Mouse (Mus musculus) intestine, embryonic 16.5 days (tissue): ENCODE results near the gene Ociad2. TPM values are rescaled to one million over a fixed set of nuclear protein-coding genes. Genes with fewer than 3 reads are reported as not detected.

ENCODE experiments used
- ATAC-seq: fragments of 200-750 bp; cut with Nextera tagmentation; 2 replicates; pipeline ENCODE4 v1.8.0; 2017; ENCODE audit warnings: moderate TSS enrichment, moderate library complexity
- H3K27ac ChIP-seq: fragments of 300-500 bp; sonication (generic); 2 replicates; pipeline ENCODE4 v1.5.1; 2014; ENCODE audit warnings: mild to moderate bottlenecking, low read length
- H3K27me3 ChIP-seq: fragments of 300-500 bp; sonication (generic); replicated peaks from 2 replicates; pipeline ENCODE4 v1.6.1; 2014; ENCODE audit warnings: low read length, control low read depth, mixed read lengths; ENCODE audit not compliant: control insufficient read depth, insufficient read depth
- H3K36me3 ChIP-seq: fragments of 300-500 bp; sonication (generic); 2 replicates; pipeline ENCODE4 v1.6.1; 2014; ENCODE audit warnings: low read length, control low read depth; ENCODE audit not compliant: control insufficient read depth, insufficient read depth
- H3K4me1 ChIP-seq: fragments of 300-500 bp; sonication (generic); 2 replicates; pipeline ENCODE4 v1.6.1; 2014; ENCODE audit warnings: low read length, control low read depth, mixed read lengths; ENCODE audit not compliant: control insufficient read depth, insufficient read depth
- H3K4me2 ChIP-seq: fragments of 300-500 bp; sonication (generic); 2 replicates; pipeline ENCODE4 v1.6.1; 2014; ENCODE audit warnings: low read depth, low read length, control low read depth
- H3K4me3 ChIP-seq: fragments of 300-500 bp; sonication (generic); 2 replicates; pipeline ENCODE4 v1.5.1; 2014; ENCODE audit warnings: mild to moderate bottlenecking, low read length
- H3K9ac ChIP-seq: fragments of 300-500 bp; sonication (generic); 2 replicates; pipeline ENCODE4 v1.6.1; 2014; ENCODE audit warnings: low read depth, low read length
- H3K9me3 ChIP-seq: fragments of 300-500 bp; sonication (generic); 2 replicates; pipeline ENCODE4 v1.6.1; 2016; ENCODE audit warnings: low read length, control low read depth; ENCODE audit not compliant: control insufficient read depth
- WGBS: fragments of 180-500 bp; shearing (Covaris S2); extraction: QIAGEN DNeasy Blood & Tissue Kit; methylation state at CpG from one replicate; pipeline ENCODE4 v1.1.7; 2014; 5-methylcytosine and 5-hydroxymethylcytosine counted together
- polyA plus RNA-seq: library from polyadenylated mRNA; unstranded; fragments of >200 nt; fragmentation: Nextera tagmentation; extraction: Ambion mirVana; gene quantifications from 2 replicates; pipeline ENCODE4 v1.2.1, GENCODE M21; 2015

Ociad2 gene
- polyA plus RNA-seq, 1 experiment from 2014 or later = 273 TPM

DNA sequence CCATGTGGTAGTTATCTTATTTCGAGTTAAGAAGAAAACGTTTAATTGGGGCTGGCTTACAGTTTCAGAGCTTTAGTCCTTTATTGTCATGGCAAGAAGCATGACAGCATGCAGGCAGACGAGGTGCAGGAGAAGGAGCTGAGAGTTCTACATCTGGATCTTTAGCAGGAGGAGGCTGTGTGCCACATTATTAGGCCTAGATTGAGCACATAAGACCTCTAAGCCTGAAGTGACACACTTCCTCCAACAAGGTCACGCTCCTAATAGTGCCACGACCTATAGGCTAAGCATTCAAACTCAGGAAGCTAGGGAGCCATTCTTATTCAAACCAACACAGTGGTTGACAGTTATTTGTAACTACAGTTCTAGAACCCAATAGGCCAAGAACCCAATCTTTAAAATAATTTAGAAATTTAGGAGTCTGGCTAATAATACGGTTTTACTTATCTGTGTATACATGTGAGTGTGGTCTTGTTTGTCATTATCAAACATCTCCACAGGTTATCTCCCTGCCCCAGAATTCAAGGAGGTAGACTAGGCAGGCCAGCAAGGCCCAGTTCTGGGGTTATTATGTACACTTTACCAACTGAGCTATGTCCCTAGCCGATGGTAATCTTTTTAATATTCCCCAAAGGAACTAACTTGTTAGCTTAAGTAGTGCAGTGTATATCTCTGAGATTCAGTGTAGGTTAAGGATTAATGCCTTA, 39.1 kb downstream of the Ociad2 start:
- Histone ChIP-seq H3K9ac (no peak overlapping the region), H3K9me3 (no peaks in the 10 kb centered on the region), H3K4me3 (no peak overlapping the region), H3K36me3 (peaks cover 6% of the 10 kb centered on the region; the same call in 1 of the 2 replicates), H3K27me3 (no peaks in the 10 kb centered on the region), H3K4me1 (no peaks in the 10 kb centered on the region), H3K27ac (no peak overlapping the region), H3K4me2 (no peak overlapping the region)
- WGBS = 83% methylated on average over 7 of the region's 7 CpGs
- no peak for ATAC-seq

DNA sequence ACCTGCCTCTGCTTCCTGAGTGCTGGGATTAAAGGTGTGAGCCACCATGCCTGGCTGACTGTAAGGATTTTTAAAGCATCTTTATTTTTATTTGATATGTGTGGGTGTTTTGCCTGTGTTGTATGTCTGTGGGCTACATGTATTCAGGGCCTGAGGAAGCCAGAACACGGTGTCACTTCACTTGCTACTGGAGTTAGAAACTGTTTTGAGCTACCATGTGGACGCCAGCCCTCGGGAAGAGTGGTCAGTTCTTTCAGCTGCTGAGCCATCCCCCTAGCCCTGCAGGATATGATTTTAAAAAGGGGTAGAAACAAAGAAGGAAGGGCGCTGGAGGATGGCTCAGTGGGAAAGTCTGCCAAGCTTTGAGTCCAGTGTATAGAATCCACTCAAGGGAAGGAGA, 44.9 kb downstream of the Ociad2 start:
- Histone ChIP-seq H3K36me3 (peaks cover 6% of the 10 kb centered on the region), H3K4me3 (no peak overlapping the region), H3K27me3 (no peaks in the 10 kb centered on the region), H3K9ac (no peak overlapping the region), H3K27ac (no peak overlapping the region), H3K9me3 (no peaks in the 10 kb centered on the region), H3K4me1 (peaks cover 7% of the 10 kb centered on the region), H3K4me2 (no peak overlapping the region)
- WGBS = 89% methylated on average over 4 of the region's 4 CpGs
- ATAC-seq = no peak

DNA sequence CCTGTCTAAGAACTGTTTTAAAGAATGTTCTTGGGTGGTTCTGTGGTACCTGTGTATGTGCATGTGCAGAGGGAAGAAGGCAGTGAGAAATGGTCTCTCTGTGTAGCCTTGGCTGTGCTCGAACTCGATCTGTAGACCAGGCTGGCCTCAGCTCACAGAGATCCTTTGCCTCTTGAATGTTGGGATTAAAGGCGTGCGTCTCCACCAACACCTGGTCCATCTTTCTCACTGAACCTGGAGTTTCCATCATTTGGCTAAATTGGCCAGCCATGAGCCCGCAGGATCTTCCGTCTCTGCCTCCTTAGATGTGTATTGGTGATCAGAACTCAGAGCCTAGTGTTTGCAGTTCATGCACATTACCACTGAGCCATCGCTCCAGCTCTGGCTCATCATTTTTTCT, 45.8 kb downstream of the Ociad2 start:
- H3K4me2 ChIP-seq = no peak overlapping the region
- no peak overlapping the region for H3K4me3 ChIP-seq
- H3K27me3 ChIP-seq = no peaks in the 10 kb centered on the region
- no peak overlapping the region for H3K9ac ChIP-seq
- no peak overlapping the region for H3K27ac ChIP-seq
- no peak for ATAC-seq
- 94% methylated on average over 7 of the region's 7 CpGs for WGBS
- H3K4me1 ChIP-seq = peaks cover 7% of the 10 kb centered on the region
- no peaks in the 10 kb centered on the region for H3K9me3 ChIP-seq
- peaks cover 6% of the 10 kb centered on the region for H3K36me3 ChIP-seq

GRCm38 (mm10) chr5:73293458-73293827, 47.4 kb downstream of the Ociad2 start:
- Histone ChIP-seq H3K9me3 (no peaks in the 10 kb centered on the region), H3K36me3 (peaks cover 5% of the 10 kb centered on the region), H3K4me2 (peak overlapping the region; percentile 62), H3K27me3 (no peaks in the 10 kb centered on the region), H3K4me1 (peaks cover 7% of the 10 kb centered on the region), H3K4me3 (peak overlapping the region; percentile 81), H3K9ac (peak overlapping the region; percentile 94), H3K27ac (no peak overlapping the region)
- WGBS = 9% methylated on average over 8 of the region's 8 CpGs
- no peak for ATAC-seq

DNA sequence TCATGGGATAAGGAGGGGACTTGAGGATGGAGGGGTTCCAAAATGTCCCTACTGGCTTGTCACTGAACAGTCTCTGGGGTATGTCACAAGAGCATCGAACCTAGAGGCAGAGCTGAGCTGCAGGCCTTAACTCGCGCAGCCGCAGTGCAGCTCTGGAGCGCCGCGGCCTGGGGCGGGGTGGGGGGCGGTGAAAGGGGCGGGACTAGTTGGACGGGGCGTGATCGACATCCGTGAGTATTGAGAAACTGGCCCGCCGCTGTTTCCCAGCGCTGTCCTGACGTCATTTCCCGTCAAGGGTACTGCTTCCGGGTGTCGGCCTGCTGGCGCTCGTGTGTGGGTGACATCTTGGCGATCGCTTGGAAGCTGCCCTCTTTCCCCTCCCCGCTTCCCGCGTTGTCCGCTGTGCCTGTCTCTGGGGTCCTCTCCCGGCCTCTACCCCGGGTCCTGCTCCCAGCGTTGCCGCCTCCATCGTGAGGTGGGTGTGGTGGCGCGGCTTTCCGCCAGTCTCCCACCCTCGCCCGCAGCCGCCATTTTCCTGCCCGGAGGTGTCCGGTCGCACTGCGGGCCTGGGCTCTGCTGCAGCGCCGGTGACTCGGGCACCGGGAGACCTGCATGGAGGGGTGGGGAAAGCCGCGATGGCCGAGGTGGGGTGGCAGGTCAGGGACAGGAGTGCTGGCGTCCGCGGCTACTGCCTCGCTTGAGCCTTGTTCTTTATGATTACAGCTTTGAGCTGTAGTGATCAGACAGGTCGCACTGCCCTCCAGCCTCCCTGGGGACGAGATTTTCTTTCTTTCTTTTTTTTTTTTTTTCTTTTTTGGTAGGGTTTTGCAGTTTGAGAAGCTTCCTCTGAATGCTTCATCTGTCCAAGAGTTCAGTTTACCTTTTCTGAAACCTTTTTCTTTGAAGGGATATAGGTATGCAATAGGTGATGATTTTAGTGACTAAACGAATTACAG, 48.0 kb downstream of the Ociad2 start, which contains the start of gene Ociad1:
Gene Ociad1 (plus strand): TSS at position 283 of the 956 bp plus-strand sequence.
- Histone ChIP-seq H3K4me1 (peaks cover 7% of the 10 kb centered on the region), H3K9ac (peak within 1 kb of the TSS; percentile 94), H3K9me3 (no peaks in the 10 kb centered on the region), H3K27ac (peak within 1 kb of the TSS; percentile 91), H3K4me2 (peak within 1 kb of the TSS; percentile 62), H3K36me3 (peaks cover 4% of the 10 kb centered on the region), H3K27me3 (no peaks in the 10 kb centered on the region), H3K4me3 (peak within 1 kb of the TSS; percentile 81)
- WGBS = under 1% methylated on average over 58 of the region's 58 CpGs
- peak; percentile 99 for ATAC-seq

DNA sequence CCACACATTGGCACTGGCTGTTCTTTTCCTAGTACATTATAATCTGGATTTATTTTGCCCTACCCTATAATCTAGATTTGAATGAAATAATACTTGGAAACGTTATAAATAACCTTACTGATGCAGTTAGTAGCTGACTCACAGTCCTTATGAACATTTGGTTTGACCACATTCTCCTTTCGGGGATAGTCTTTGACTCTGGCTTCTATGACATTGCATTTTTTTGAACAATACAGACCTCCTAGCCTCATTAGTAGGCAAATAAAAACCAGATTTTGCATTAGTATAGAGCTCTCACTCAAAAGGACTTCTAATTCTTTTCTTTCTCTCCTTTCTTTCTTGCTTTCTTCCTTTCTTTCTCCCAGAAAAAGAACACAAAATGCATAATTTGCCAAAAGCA, 50.9 kb downstream of the Ociad2 start:
- no peak overlapping the region for H3K9ac ChIP-seq
- no peak overlapping the region for H3K4me3 ChIP-seq
- 66% methylated on average over 2 of the region's 2 CpGs for WGBS
- H3K36me3 ChIP-seq = no peaks in the 10 kb centered on the region; the same call in 1 of the 2 replicates
- no peak overlapping the region for H3K27ac ChIP-seq
- H3K4me1 ChIP-seq = peaks cover 4% of the 10 kb centered on the region
- no peak overlapping the region for H3K4me2 ChIP-seq
- ATAC-seq = no peak
- no peaks in the 10 kb centered on the region for H3K9me3 ChIP-seq
- H3K27me3 ChIP-seq = no peaks in the 10 kb centered on the region

GRCm38 (mm10) chr5:73286603-73287002, 54.2 kb downstream of the Ociad2 start:
- no peaks in the 10 kb centered on the region for H3K27me3 ChIP-seq
- H3K36me3 ChIP-seq = no peaks in the 10 kb centered on the region
- H3K4me1 ChIP-seq = no peaks in the 10 kb centered on the region
- H3K27ac ChIP-seq = no peak overlapping the region
- H3K4me2 ChIP-seq = no peak overlapping the region
- ATAC-seq = no peak
- H3K9ac ChIP-seq = no peak overlapping the region
- no peaks in the 10 kb centered on the region for H3K9me3 ChIP-seq
- no peak overlapping the region for H3K4me3 ChIP-seq
- 71% methylated on average over 5 of the region's 5 CpGs for WGBS

DNA sequence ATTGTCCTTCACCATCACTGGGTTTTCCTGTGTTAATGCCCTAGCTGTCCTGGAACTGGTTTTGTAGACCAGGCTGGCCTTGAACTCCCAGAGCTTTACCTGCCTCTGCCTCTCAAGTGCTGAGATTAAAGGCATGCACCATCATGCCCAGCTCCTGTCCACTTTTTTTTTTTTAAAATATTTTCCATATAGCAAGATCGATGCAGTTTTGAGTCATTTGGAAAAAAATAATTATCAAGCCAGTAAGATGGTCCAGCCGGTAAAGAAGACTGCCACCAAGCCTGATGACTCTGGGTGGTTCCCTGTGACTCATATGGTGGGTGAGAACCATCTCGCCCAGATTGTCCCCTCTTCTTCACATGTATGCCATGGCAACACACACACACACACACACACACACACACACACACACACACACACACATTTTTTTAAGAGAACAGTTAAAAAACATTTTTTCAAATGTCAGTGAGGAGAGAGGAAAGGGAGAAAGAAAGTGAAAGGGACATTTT, 55.3 kb downstream of the Ociad2 start:
- no peaks in the 10 kb centered on the region for H3K36me3 ChIP-seq
- no peak overlapping the region for H3K27ac ChIP-seq
- H3K4me1 ChIP-seq = no peaks in the 10 kb centered on the region
- H3K9ac ChIP-seq = no peak overlapping the region
- 84% methylated on average over 3 of the region's 3 CpGs for WGBS
- H3K4me3 ChIP-seq = no peak overlapping the region
- no peaks in the 10 kb centered on the region for H3K9me3 ChIP-seq
- ATAC-seq = no peak
- H3K4me2 ChIP-seq = no peak overlapping the region
- H3K27me3 ChIP-seq = no peaks in the 10 kb centered on the region

DNA sequence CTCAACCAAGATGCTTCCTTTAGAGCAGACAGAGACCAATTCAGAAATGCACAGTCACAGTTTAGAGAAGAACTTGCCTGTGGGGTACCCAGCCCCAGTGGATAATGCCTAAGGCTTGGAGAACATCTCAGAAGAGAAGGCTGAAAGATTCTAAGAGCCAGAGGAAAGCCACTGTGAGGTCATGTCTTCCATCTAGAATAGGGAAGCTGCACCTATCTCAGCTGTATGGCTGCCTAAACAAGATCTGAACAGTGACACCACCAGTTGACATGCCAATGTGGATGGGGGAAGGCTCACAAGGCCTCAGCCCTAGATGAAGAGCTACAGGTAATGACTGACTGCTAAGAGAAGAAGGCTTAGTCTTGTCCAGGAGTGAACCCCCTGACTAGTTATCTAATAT, 56.8 kb downstream of the Ociad2 start:
- Histone ChIP-seq H3K27ac (no peak overlapping the region), H3K27me3 (no peaks in the 10 kb centered on the region), H3K4me3 (no peak overlapping the region), H3K4me1 (peaks cover 9% of the 10 kb centered on the region), H3K4me2 (no peak overlapping the region), H3K9me3 (no peaks in the 10 kb centered on the region), H3K9ac (no peak overlapping the region), H3K36me3 (no peaks in the 10 kb centered on the region)
- no peak for ATAC-seq
